Mouse (Mus musculus) adrenal gland, adult 2 months (tissue): Measurements from ENCODE around the gene Mpst. TPM values are rescaled to one million over a fixed set of nuclear protein-coding genes. Genes with fewer than 3 reads are reported as not detected.

Experiments used
- polyA plus RNA-seq: library from polyadenylated mRNA; depleted of rRNA; stranded (reverse); fragments of >200 nt; gene quantifications from 2 replicates; pipeline ENCODE4 v1.2.3, GENCODE M21; 2012; rRNA removed
- total RNA-seq, 2 experiments: library from RNA; stranded (reverse); gene quantifications; 2 replicates each; pipeline ENCODE4 v1.2.3; 2021

The Mpst gene
- total and polyA plus RNA-seq, 3 experiments = 59.0 to 342 (median 63.2) TPM

Other genes starting within 250 kb of the Mpst start
- gene Ift27, start 232.3 kb upstream of the Mpst start, total RNA-seq = 10 to 100 TPM; 10.4 to 16.4 TPM
- gene Ift27, start 232.3 kb upstream of the Mpst start, polyA plus RNA-seq = 50.0 and 65.5 TPM in 2 replicates
- gene Pvalb, start 200.0 kb upstream of the Mpst start, total RNA-seq = not detected
- not detected in 2 replicates for gene Pvalb, start 200.0 kb upstream of the Mpst start, polyA plus RNA-seq
- 1 to 10 TPM; 2.9 to 4.5 TPM for gene Ncf4, start 161.6 kb upstream of the Mpst start, total RNA-seq
- gene Ncf4, start 161.6 kb upstream of the Mpst start, polyA plus RNA-seq = 2.0 and 2.9 TPM in 2 replicates
- gene Csf2rb2, start 100.7 kb upstream of the Mpst start, total RNA-seq = 1 to 10 TPM; 1.1 to 1.2 TPM
- 1.2 and 2.2 TPM in 2 replicates for gene Csf2rb2, start 100.7 kb upstream of the Mpst start, polyA plus RNA-seq
- 10 to 100 TPM in 1 of 2 experiments, 1 to 10 TPM in 1; 4.6 to 13.8 TPM for gene Csf2rb, start 80.7 kb upstream of the Mpst start, total RNA-seq
- gene Csf2rb, start 80.7 kb upstream of the Mpst start, polyA plus RNA-seq = 8.9 and 9.3 TPM in 2 replicates
- gene Tex33, start 10.5 kb upstream of the Mpst start, total RNA-seq = not detected
- gene Tex33, start 10.5 kb upstream of the Mpst start, polyA plus RNA-seq = not detected in 2 replicates
- gene Tst, start 509 bp upstream of the Mpst start, total RNA-seq = 100 to 1,000 TPM; 218 to 366 TPM
- gene Tst, start 509 bp upstream of the Mpst start, polyA plus RNA-seq = 391 and 410 TPM in 2 replicates
- gene Kctd17, start 22.1 kb downstream of the Mpst start, total RNA-seq = 100 to 1,000 TPM in 1 of 2 experiments, 10 to 100 TPM in 1; 81.6 to 102 TPM
- gene Kctd17, start 22.1 kb downstream of the Mpst start, polyA plus RNA-seq = 344 and 374 TPM in 2 replicates
- 1 to 10 TPM in 1 of 2 experiments, under 1 TPM in 1; 0.59 to 3.3 TPM for gene Tmprss6, start 62.2 kb downstream of the Mpst start, total RNA-seq
- gene Tmprss6, start 62.2 kb downstream of the Mpst start, polyA plus RNA-seq = 3.5 and 4.7 TPM in 2 replicates
- gene Il2rb, start 88.9 kb downstream of the Mpst start, total RNA-seq = 1 to 10 TPM; 1.3 to 1.5 TPM
- 3.8 and 4.9 TPM in 2 replicates for gene Il2rb, start 88.9 kb downstream of the Mpst start, polyA plus RNA-seq
- 10 to 100 TPM; 16.9 to 30.1 TPM for gene C1qtnf6, start 125.0 kb downstream of the Mpst start, total RNA-seq
- gene C1qtnf6, start 125.0 kb downstream of the Mpst start, polyA plus RNA-seq = 63.2 and 92.2 TPM in 2 replicates
- 1 to 10 TPM in 1 of 2 experiments, under 1 TPM in 1; 0.43 to 1.6 TPM for gene Sstr3, start 138.3 kb downstream of the Mpst start, total RNA-seq
- gene Sstr3, start 138.3 kb downstream of the Mpst start, polyA plus RNA-seq = 0.16 and 0.93 TPM in 2 replicates
- 1 to 10 TPM; 8.1 to 9.6 TPM for gene Rac2, start 166.4 kb downstream of the Mpst start, total RNA-seq
- gene Rac2, start 166.4 kb downstream of the Mpst start, polyA plus RNA-seq = 33.4 and 40.2 TPM in 2 replicates
- gene Cyth4, start 190.6 kb downstream of the Mpst start, total RNA-seq = 10 to 100 TPM in 1 of 2 experiments, 1 to 10 TPM in 1; 7.2 to 12.7 TPM
- 13.8 and 16.2 TPM in 2 replicates for gene Cyth4, start 190.6 kb downstream of the Mpst start, polyA plus RNA-seq